Mouse (Mus musculus) midbrain, embryonic 13.5 days (tissue): ENCODE data around the gene Slc9a3. TPM values are rescaled to one million over a fixed set of nuclear protein-coding genes. Genes with fewer than 3 reads are reported as not detected.

Experiments used
- polyA plus RNA-seq: library from polyadenylated mRNA; unstranded; fragments of >200 nt; fragmentation: Nextera tagmentation; extraction: Ambion mirVana; gene quantifications from 2 replicates; pipeline ENCODE4 v1.2.1, GENCODE M21; 2015

The Slc9a3 gene
- polyA plus RNA-seq, 1 experiment from 2014 or later = 0.03 TPM

Other genes starting within 250 kb of the Slc9a3 start
- gene Trip13, start 183.7 kb upstream of the Slc9a3 start, polyA plus RNA-seq = 17.4 and 19.7 TPM in 2 replicates
- 96.4 and 101 TPM in 2 replicates for gene Brd9, start 183.6 kb upstream of the Slc9a3 start, polyA plus RNA-seq
- gene Zdhhc11, start 157.6 kb upstream of the Slc9a3 start, polyA plus RNA-seq = not detected in 2 replicates
- 6.4 and 6.7 TPM in 2 replicates for gene Tppp, start 112.0 kb upstream of the Slc9a3 start, polyA plus RNA-seq
- 13.0 and 14.1 TPM in 2 replicates for gene Cep72, start 59.2 kb upstream of the Slc9a3 start, polyA plus RNA-seq
- gene Exoc3, start 87.3 kb downstream of the Slc9a3 start, polyA plus RNA-seq = 104 and 105 TPM in 2 replicates
- gene Ahrr, start 170.9 kb downstream of the Slc9a3 start, polyA plus RNA-seq = 0.77 and 1.1 TPM in 2 replicates
- gene Pdcd6, start 196.1 kb downstream of the Slc9a3 start, polyA plus RNA-seq = 115 and 118 TPM in 2 replicates
- 219 and 222 TPM in 2 replicates for gene Sdha, start 228.8 kb downstream of the Slc9a3 start, polyA plus RNA-seq
- 47.3 and 51.6 TPM in 2 replicates for gene Ccdc127, start 228.9 kb downstream of the Slc9a3 start, polyA plus RNA-seq
- gene Lrrc14b, start 242.5 kb downstream of the Slc9a3 start, polyA plus RNA-seq = not detected in 2 replicates